ENCODE assay signal across 8 mouse cellular contexts in the genomic region with DNA sequence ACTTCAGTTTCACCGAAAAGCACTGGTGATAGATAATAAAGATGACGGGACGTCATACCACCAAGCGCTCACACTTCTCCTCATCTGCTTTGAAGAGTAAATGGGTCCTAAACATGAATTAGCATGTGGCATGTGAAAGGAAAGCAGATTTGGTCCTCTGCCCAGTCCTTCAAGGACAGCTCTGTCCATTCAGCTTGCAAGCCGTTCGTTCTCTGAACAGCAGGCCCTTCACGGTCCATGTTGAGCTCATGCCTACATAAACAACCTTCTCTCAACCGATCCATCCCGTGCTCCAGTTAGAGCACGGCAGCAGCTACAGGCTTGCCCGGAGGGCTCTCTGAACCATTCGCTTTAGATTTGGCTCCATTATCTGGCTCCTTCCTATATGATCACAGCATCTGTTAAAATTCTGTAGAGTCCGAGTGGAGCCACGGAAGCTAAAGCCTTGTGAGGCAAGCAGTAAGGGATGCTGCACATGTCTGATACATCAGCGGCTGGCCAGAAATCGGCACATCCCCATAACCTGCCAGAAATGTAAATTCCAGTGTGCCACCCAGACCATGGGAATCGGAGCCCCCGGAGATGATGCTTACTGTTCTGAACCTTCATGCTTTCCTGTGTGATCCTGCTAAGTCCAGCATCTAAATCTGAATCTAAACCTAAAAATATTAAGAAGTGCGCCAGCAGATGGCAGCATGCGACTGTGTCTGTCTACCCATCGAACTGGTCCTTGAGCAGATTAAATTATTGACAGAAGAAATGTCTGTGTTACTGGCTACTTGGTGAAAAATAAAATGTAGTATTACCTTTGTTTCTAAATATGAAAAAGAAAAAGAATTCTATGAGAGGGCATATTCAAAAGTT.
DNase-seq lines count a peak whose midpoint lies in the region; ATAC-seq and TF ChIP-seq lines count a peak whose summit lies in the region.

No protein-coding gene starts in this region.

- no peak overlapping the region for H3K9ac ChIP-seq in intestine, embryonic 14.5 days (ENCODE audit: low read length)
- no peak overlapping the region for H3K9ac ChIP-seq in intestine, embryonic 15.5 days
- no peak overlapping the region for H3K9ac ChIP-seq in hindbrain, embryonic 13.5 days
- no peak overlapping the region for H3K9ac ChIP-seq in midbrain, embryonic 15.5 days

- no peaks in the 10 kb centered on the region for H3K36me3 ChIP-seq in intestine, embryonic 14.5 days (ENCODE audit: control insufficient read depth, insufficient read depth, low read length)
- no peaks in the 10 kb centered on the region for H3K36me3 ChIP-seq in intestine, embryonic 15.5 days
- H3K36me3 ChIP-seq in embryonic facial prominence, embryonic 10.5 days (replicated peaks) = no peaks in the 10 kb centered on the region
- no peaks in the 10 kb centered on the region for H3K36me3 ChIP-seq in hindbrain, embryonic 13.5 days
- no peaks in the 10 kb centered on the region for H3K36me3 ChIP-seq in midbrain, embryonic 15.5 days (replicated peaks)

- 62% methylated on average over 21 of the region's 21 CpGs for WGBS in intestine, embryonic 14.5 days
- WGBS in intestine, embryonic 15.5 days = 60% methylated on average over 21 of the region's 21 CpGs
- 77% methylated on average over 21 of the region's 21 CpGs for WGBS in embryonic facial prominence, embryonic 10.5 days
- WGBS in hindbrain, embryonic 13.5 days = 74% methylated on average over 21 of the region's 21 CpGs
- 71% methylated on average over 21 of the region's 21 CpGs for WGBS in midbrain, embryonic 15.5 days

- ATAC-seq in intestine, embryonic 14.5 days (replicated peaks; ENCODE audit: low FRiP score, low TSS enrichment, low read depth) = no peak
- no peak for ATAC-seq in intestine, embryonic 15.5 days
- ATAC-seq in hindbrain, embryonic 13.5 days (ENCODE audit: low FRiP score) = 0 out of 2 replicates have a peak, but pooled peaks have one; percentile 55
- peak; percentile 65; the same call in 1 of the 2 replicates for ATAC-seq in midbrain, embryonic 15.5 days (replicated peaks)

- H3K4me2 ChIP-seq in intestine, embryonic 14.5 days (ENCODE audit: low read length) = no peak overlapping the region
- no peak overlapping the region for H3K4me2 ChIP-seq in intestine, embryonic 15.5 days (replicated peaks)
- no peak overlapping the region for H3K4me2 ChIP-seq in hindbrain, embryonic 13.5 days
- H3K4me2 ChIP-seq in midbrain, embryonic 15.5 days = no peak overlapping the region

- H3K27me3 ChIP-seq in intestine, embryonic 14.5 days (replicated peaks; ENCODE audit: control insufficient read depth, insufficient read depth, low read length) = no peaks in the 10 kb centered on the region
- no peaks in the 10 kb centered on the region for H3K27me3 ChIP-seq in intestine, embryonic 15.5 days (replicated peaks)
- no peaks in the 10 kb centered on the region for H3K27me3 ChIP-seq in embryonic facial prominence, embryonic 10.5 days (replicated peaks; ENCODE audit: low read depth, poor library complexity, severe bottlenecking)
- H3K27me3 ChIP-seq in hindbrain, embryonic 13.5 days = no peaks in the 10 kb centered on the region
- no peaks in the 10 kb centered on the region for H3K27me3 ChIP-seq in midbrain, embryonic 15.5 days (replicated peaks)

- H3K9me3 ChIP-seq in intestine, embryonic 14.5 days (ENCODE audit: control insufficient read depth, low read length) = no peaks in the 10 kb centered on the region
- no peaks in the 10 kb centered on the region for H3K9me3 ChIP-seq in intestine, embryonic 15.5 days
- no peaks in the 10 kb centered on the region for H3K9me3 ChIP-seq in embryonic facial prominence, embryonic 10.5 days
- H3K9me3 ChIP-seq in hindbrain, embryonic 13.5 days = no peaks in the 10 kb centered on the region
- H3K9me3 ChIP-seq in midbrain, embryonic 15.5 days = no peaks in the 10 kb centered on the region

- intact Hi-C loops in left cerebral cortex, adult 2 months (cut with DNase I) = loop anchor here (1.0 kb wide), 2 partner anchors 525 to 691 kb away; no protein-coding TSS in a partner anchor

- DNase-seq in intestine, embryonic 14.5 days (ENCODE audit: low spot score) = peak; percentile 82
- peak; percentile 55 for DNase-seq in adrenal gland, postnatal 25 days
- peak; percentile 71 for DNase-seq in embryonic facial prominence, embryonic 10.5 days (ENCODE audit: low spot score)
- peak; percentile 65 to 77 for DNase-seq in left cerebral cortex, adult 2 months (ENCODE audit: extremely low spot score in 1 of 2, low spot score in 2 of 2)
- DNase-seq in natural killer cell, adult 2 months (ENCODE audit: low spot score in 2 of 2) = no peak

- peak; percentile 76 for TF ChIP-seq CTCF in left cerebral cortex, adult 2 months (IDR thresholded peaks at IDR 0.05)

- no peaks in the 10 kb centered on the region for H3K4me1 ChIP-seq in intestine, embryonic 14.5 days (replicated peaks; ENCODE audit: control insufficient read depth, insufficient read depth, low read length)
- no peaks in the 10 kb centered on the region for H3K4me1 ChIP-seq in intestine, embryonic 15.5 days (replicated peaks)
- peaks cover 17% of the 10 kb centered on the region for H3K4me1 ChIP-seq in embryonic facial prominence, embryonic 10.5 days
- no peaks in the 10 kb centered on the region for H3K4me1 ChIP-seq in hindbrain, embryonic 13.5 days (replicated peaks)
- H3K4me1 ChIP-seq in midbrain, embryonic 15.5 days = no peaks in the 10 kb centered on the region

- no peak overlapping the region for H3K4me3 ChIP-seq in intestine, embryonic 14.5 days (ENCODE audit: low read depth, low read length)
- H3K4me3 ChIP-seq in intestine, embryonic 15.5 days (replicated peaks) = no peak overlapping the region
- H3K4me3 ChIP-seq in embryonic facial prominence, embryonic 10.5 days = no peak overlapping the region
- H3K4me3 ChIP-seq in hindbrain, embryonic 13.5 days = no peak overlapping the region
- peak overlapping the region; percentile 26 for H3K4me3 ChIP-seq in left cerebral cortex, adult 2 months
- H3K4me3 ChIP-seq in midbrain, embryonic 15.5 days = no peak overlapping the region

- no peak overlapping the region for H3K27ac ChIP-seq in intestine, embryonic 14.5 days (ENCODE audit: low read depth)
- H3K27ac ChIP-seq in intestine, embryonic 15.5 days = no peak overlapping the region
- H3K27ac ChIP-seq in embryonic facial prominence, embryonic 10.5 days (replicated peaks) = no peak overlapping the region
- no peak overlapping the region for H3K27ac ChIP-seq in hindbrain, embryonic 13.5 days
- H3K27ac ChIP-seq in left cerebral cortex, adult 2 months = peak overlapping the region; percentile 24; the same call in 1 of the 2 replicates
- H3K27ac ChIP-seq in midbrain, embryonic 15.5 days = no peak overlapping the region

Comparison
In these comparisons a context has a peak if more than half of its experiments do, and no peak if none do; other contexts are left out.
1. ATAC-seq: peak in hindbrain, embryonic 13.5 days (single experiment) and midbrain, embryonic 15.5 days (single experiment); none in intestine, embryonic 14.5 days (single experiment) and intestine, embryonic 15.5 days (single experiment).
2. DNase-seq: peak in intestine, embryonic 14.5 days (single experiment), adrenal gland, postnatal 25 days (single experiment), embryonic facial prominence, embryonic 10.5 days (single experiment) and left cerebral cortex, adult 2 months (2 of 2); none in natural killer cell, adult 2 months (0 of 2).